Mouse (Mus musculus) CH12.LX (cell line): Measurements from ENCODE around the gene Wasf1. TPM values are rescaled to one million over a fixed set of nuclear protein-coding genes. Genes with fewer than 3 reads are reported as not detected.
A peak's percentile ranks its signal among the peaks of the same experiment; 100 is the strongest.

Experiments used
- DNase-seq: peaks from one replicate; pipeline ENCODE4 v3.0.0-alpha.2; 2013; ENCODE audit errors: extremely low read depth
- H3K27ac ChIP-seq: 2 replicates; pipeline ENCODE4 v1.5.1; 2012; ENCODE audit warnings: low read depth, mild to moderate bottlenecking, control low read depth, moderate library complexity; ENCODE audit not compliant: insufficient read depth
- H3K27me3 ChIP-seq: replicated peaks from 2 replicates; pipeline ENCODE3; 2012; ENCODE audit warnings: inconsistent platforms
- H3K36me3 ChIP-seq, 2 experiments: replicated peaks in 1 of 2; 2 replicates each; pipeline versions ENCODE3 to v1.6.1; 2012; ENCODE audit warnings: inconsistent platforms in 1 of 2, low read length in 1 of 2, mild to moderate bottlenecking in 1 of 2, mixed read lengths in 1 of 2, moderate library complexity in 1 of 2; ENCODE audit not compliant: control insufficient read depth in 1 of 2, insufficient read depth in 1 of 2
- H3K4me1 ChIP-seq, 2 experiments: 2 replicates each; pipeline ENCODE4 v1.6.1; 2012; ENCODE audit warnings: inconsistent platforms in 1 of 2, moderate library complexity in 1 of 2; ENCODE audit not compliant: insufficient read depth in 2 of 2, control insufficient read depth in 1 of 2
- H3K4me2 ChIP-seq: 2 replicates; pipeline ENCODE4 v1.6.1; 2012; ENCODE audit warnings: low read depth, mild to moderate bottlenecking, control low read depth; ENCODE audit not compliant: poor library complexity, insufficient read depth, severe bottlenecking
- H3K4me3 ChIP-seq, 3 experiments: fragments of 150-350 bp in 1 of 3; sonication (generic) in 1 of 3; replicated peaks in 1 of 3; 2 replicates each; pipeline versions ENCODE3 to v1.5.1; 2011 to 2012; ENCODE audit warnings: low read depth in 2 of 3, low read length in 2 of 3, mild to moderate bottlenecking in 2 of 3, moderate library complexity in 2 of 3, control low read depth in 1 of 3, improper control_type of control experiment in 1 of 3, inconsistent platforms in 1 of 3, mixed read lengths in 1 of 3; ENCODE audit not compliant: poor library complexity in 1 of 3
- H3K79me2 ChIP-seq: replicated peaks from 2 replicates; pipeline ENCODE4 v1.6.1; 2012; ENCODE audit warnings: mild to moderate bottlenecking, moderate library complexity; ENCODE audit not compliant: control insufficient read depth, poor library complexity, insufficient read depth, severe bottlenecking; ENCODE audit errors: extremely low read depth
- H3K9ac ChIP-seq: 2 replicates; pipeline ENCODE4 v1.6.1; 2012; ENCODE audit warnings: low read depth, mild to moderate bottlenecking, control low read depth, moderate library complexity; ENCODE audit not compliant: insufficient read depth
- H3K9me3 ChIP-seq: replicated peaks from 2 replicates; pipeline ENCODE3; 2012; ENCODE audit warnings: low read length, inconsistent platforms, mixed read lengths
- BHLHE40 ChIP-seq: IDR thresholded peaks from 2 replicates; pipeline ENCODE4 v1.6.1; 2011; ENCODE audit warnings: mild to moderate bottlenecking, low read depth, low read length, improper control_type of control experiment
- CTCF ChIP-seq, 2 experiments: IDR thresholded peaks in 1 of 2; conservative IDR thresholded peaks in 1 of 2; 2 replicates each; pipeline ENCODE4 v1.5.1; 2011 to 2012; ENCODE audit warnings: low read depth in 2 of 2, low read length in 2 of 2, improper control_type of control experiment in 1 of 2, inconsistent platforms in 1 of 2, mild to moderate bottlenecking in 1 of 2, moderate library complexity in 1 of 2
- EP300 ChIP-seq: IDR thresholded peaks from 2 replicates; pipeline ENCODE4 v1.6.1; 2011; ENCODE audit warnings: low read length, improper control_type of control experiment
- IRF4 ChIP-seq: IDR thresholded peaks from 2 replicates; pipeline ENCODE4 v1.6.1; 2014; ENCODE audit warnings: low read depth, mild to moderate bottlenecking, inconsistent platforms, low read length, improper control_type of control experiment
- JUN ChIP-seq: IDR thresholded peaks from 2 replicates; pipeline ENCODE4 v1.6.1; 2011; ENCODE audit warnings: low read depth, mild to moderate bottlenecking, low read length, improper control_type of control experiment, moderate library complexity; ENCODE audit not compliant: insufficient read depth
- KAT2A ChIP-seq: IDR thresholded peaks from 2 replicates; pipeline ENCODE4 v1.6.1; 2012; ENCODE audit warnings: low read length, improper control_type of control experiment, inconsistent platforms; ENCODE audit not compliant: insufficient replicate concordance
- MAFK ChIP-seq: IDR thresholded peaks from 2 replicates; pipeline ENCODE4 v1.6.1; 2011; ENCODE audit warnings: low read length, improper control_type of control experiment; ENCODE audit not compliant: insufficient replicate concordance
- MAX ChIP-seq: IDR thresholded peaks from 2 replicates; pipeline ENCODE4 v1.6.1; 2011; ENCODE audit warnings: low read length, improper control_type of control experiment
- MYC ChIP-seq: IDR thresholded peaks from 2 replicates; pipeline ENCODE4 v1.6.1; 2011; ENCODE audit warnings: low read depth, mild to moderate bottlenecking, improper control_type of control experiment, low read length
- NRF1 ChIP-seq: IDR thresholded peaks from 2 replicates; pipeline ENCODE4 v1.6.1; 2014; ENCODE audit warnings: low read depth, mild to moderate bottlenecking, inconsistent platforms, low read length, improper control_type of control experiment, moderate library complexity
- POLR2AphosphoS2 ChIP-seq: IDR thresholded peaks from 2 replicates; pipeline ENCODE4 v1.6.1; 2011; ENCODE audit warnings: low read depth, low read length, improper control_type of control experiment
- RCOR1 ChIP-seq: conservative IDR thresholded peaks from 2 replicates; pipeline ENCODE4 v1.6.1; 2012; ENCODE audit warnings: low read depth, mild to moderate bottlenecking, inconsistent platforms, low read length, improper control_type of control experiment
- SIN3A ChIP-seq: IDR thresholded peaks from 2 replicates; pipeline ENCODE4 v1.6.1; 2012; ENCODE audit warnings: low read length, improper control_type of control experiment, inconsistent platforms
- TBP ChIP-seq: conservative IDR thresholded peaks from 2 replicates; pipeline ENCODE4 v1.6.1; 2011; ENCODE audit warnings: low read depth, low read length, improper control_type of control experiment
- UBTF ChIP-seq: IDR thresholded peaks from 2 replicates; pipeline ENCODE4 v1.6.1; 2012; ENCODE audit warnings: low read depth, mild to moderate bottlenecking, inconsistent platforms, low read length, improper control_type of control experiment, moderate library complexity
- USF2 ChIP-seq: conservative IDR thresholded peaks from 2 replicates; pipeline ENCODE4 v1.6.1; 2011; ENCODE audit warnings: low read depth, low read length, improper control_type of control experiment
- ZC3H11A ChIP-seq: IDR thresholded peaks from 2 replicates; pipeline ENCODE4 v1.6.1; 2012; ENCODE audit warnings: low read depth, mild to moderate bottlenecking, inconsistent platforms, low read length, improper control_type of control experiment
- ZNF384 ChIP-seq: IDR thresholded peaks from 2 replicates; pipeline ENCODE4 v1.6.1; 2012; ENCODE audit warnings: low read depth, low read length, improper control_type of control experiment, inconsistent platforms
- dilution Hi-C: fragments of 300-500 bp; cut with MboI; formaldehyde crosslinking; loops from 2 replicates; pipeline ENCODE4 v1.14.3; 2020; ENCODE audit warnings: low sequenced_read_pairs; ENCODE audit not compliant: extremely low pct_unique_long_range_greater_than_20kb, extremely low pct_ligation_motif_present
- in situ Hi-C: fragments of 300-500 bp; cut with MboI; formaldehyde crosslinking; loops from 3 replicates; pipeline ENCODE4 v1.14.3; 2019; ENCODE audit warnings: low sequenced_read_pairs, low pct_ligation_motif_present, low pct_unique_long_range_greater_than_20kb, mixed read lengths
- polyA plus RNA-seq: library from polyadenylated mRNA; unstranded; fragments of >175 nt; gene quantifications from 2 replicates; pipeline ENCODE4 v1.2.1, GENCODE M21; 2012; ENCODE audit warnings: low read depth; ENCODE audit not compliant: insufficient read length
- total RNA-seq, 2 experiments: library from RNA; depleted of rRNA; stranded (reverse); fragments of 300-350 nt in 1 of 2; fragments of >200 nt in 1 of 2; gene quantifications; 2 replicates each; pipeline ENCODE4 v1.2.3; 2012 to 2014

Gene Wasf1
- total and polyA plus RNA-seq, 3 experiments = 0.09 TPM; not detected in 2

DNA sequence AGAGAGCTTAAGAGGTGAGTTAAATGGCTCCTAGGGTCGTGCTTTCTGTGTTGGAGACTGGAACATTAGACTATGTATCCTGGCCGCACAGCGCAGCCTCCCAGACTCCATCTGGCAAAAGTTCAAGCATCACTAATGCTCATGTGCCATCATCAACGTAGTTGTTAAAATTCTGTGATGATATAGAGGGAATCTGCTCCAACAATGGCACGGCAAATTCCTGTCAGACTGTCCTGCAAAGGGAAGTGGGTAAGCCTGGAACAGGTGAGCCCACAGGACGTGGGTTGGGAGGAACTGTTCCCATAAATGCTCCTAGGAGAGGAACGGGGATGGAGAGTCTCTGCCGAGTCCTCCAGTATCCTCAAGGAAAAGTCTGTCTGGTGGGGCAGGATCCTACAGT is 85.3 kb downstream of the Wasf1 start:
- H3K36me3 ChIP-seq = no peaks in the 10 kb centered on the region
- no peak for TF ChIP-seq RCOR1
- no peak for TF ChIP-seq SIN3A
- TF ChIP-seq USF2 = no peak
- TF ChIP-seq MAX = no peak
- no peak for TF ChIP-seq JUN
- no peak for TF ChIP-seq NRF1
- no peak for TF ChIP-seq ZC3H11A
- TF ChIP-seq TBP = no peak
- no peak for TF ChIP-seq UBTF
- no peak for TF ChIP-seq MAFK
- no peak for TF ChIP-seq EP300
- no peak for TF ChIP-seq MYC
- TF ChIP-seq CTCF (conservative IDR thresholded peaks at IDR 0.05 in 1 of 2, IDR thresholded peaks at IDR 0.05 in 1 of 2; ENCODE audit: low read depth in 2 of 2, low read length in 2 of 2) = no peak
- TF ChIP-seq BHLHE40 = no peak
- no peak for TF ChIP-seq KAT2A
- no peak for TF ChIP-seq POLR2AphosphoS2
- H3K27ac ChIP-seq = no peak overlapping the region
- dilution Hi-C loops = no loop called here
- H3K9me3 ChIP-seq = no peaks in the 10 kb centered on the region
- H3K9ac ChIP-seq = no peak overlapping the region
- H3K27me3 ChIP-seq = peaks cover 6% of the 10 kb centered on the region
- in situ Hi-C loops = no loop called here
- H3K4me1 ChIP-seq = peaks cover 0 to 3% of the 10 kb centered on the region in 2 experiments; a peak in 2 of 4 replicates
- H3K4me2 ChIP-seq = no peak overlapping the region
- no peak for DNase-seq
- no peak overlapping the region for H3K4me3 ChIP-seq
- no peaks in the 10 kb centered on the region for H3K79me2 ChIP-seq

- Histone ChIP-seq H3K4me3 (no peak overlapping the region), H3K4me2 (peak overlapping the region; percentile 83; the same call in 1 of the 2 replicates), H3K27me3 (peaks cover 6% of the 10 kb centered on the region), H3K79me2 (no peaks in the 10 kb centered on the region), H3K27ac (no peak overlapping the region), H3K4me1 (peaks cover 0 to 3% of the 10 kb centered on the region in 2 experiments; a peak in 2 of 4 replicates), H3K9me3 (no peaks in the 10 kb centered on the region), H3K36me3 (no peaks in the 10 kb centered on the region), H3K9ac (no peak overlapping the region)
- no peak for TF ChIP-seq USF2
- TF ChIP-seq ZNF384 = no peak
- 0 out of 2 replicates have a peak, but pooled peaks have one; percentile 24 for TF ChIP-seq IRF4
- no peak for TF ChIP-seq MAX
- TF ChIP-seq JUN = 0 out of 2 replicates have a peak, but pooled peaks have one; percentile 6
- DNase-seq = peak; percentile 4
- in situ Hi-C loops = no loop called here
- dilution Hi-C loops = no loop called here
Measured at GRCm38 (mm10) chr10:40969372-40970033, 86.2 kb downstream of the Wasf1 start.
